In genomic region chr5:149264405-149264804, GRCm38 (mm10) we compare ENCODE assay signal across 8 mouse cellular contexts. TPM values are rescaled to one million over a fixed set of nuclear protein-coding genes. Genes with fewer than 3 reads are reported as not detected.
A peak's percentile ranks its signal among the peaks of the same experiment; 100 is the strongest.
DNase-seq lines count a peak whose midpoint lies in the region; ATAC-seq and TF ChIP-seq lines count a peak whose summit lies in the region.

Alox5ap (plus strand) TSS chr5:149264767.

- WGBS in heart, embryonic 16.5 days = 53% methylated on average over 4 of the region's 4 CpGs
- 59% methylated on average over 4 of the region's 4 CpGs for WGBS in stomach, embryonic 14.5 days
- WGBS in stomach, postnatal 0 days = 51% methylated on average over 4 of the region's 4 CpGs
- WGBS in intestine, embryonic 15.5 days = 61% methylated on average over 4 of the region's 4 CpGs

- no peak for TF ChIP-seq EP300 in stomach, postnatal 0 days (optimal IDR thresholded peaks at IDR 0.05)

- no peak within 1 kb of the TSS for H3K27ac ChIP-seq in heart, embryonic 16.5 days (ENCODE audit: low read length)
- no peak within 1 kb of the TSS for H3K27ac ChIP-seq in stomach, embryonic 14.5 days (ENCODE audit: low read length)
- H3K27ac ChIP-seq in stomach, postnatal 0 days (replicated peaks) = no peak within 1 kb of the TSS
- H3K27ac ChIP-seq in intestine, embryonic 15.5 days = no peak within 1 kb of the TSS

- H3K4me2 ChIP-seq in heart, embryonic 16.5 days (ENCODE audit: low read depth, low read length) = no peak within 1 kb of the TSS
- no peak within 1 kb of the TSS for H3K4me2 ChIP-seq in stomach, embryonic 14.5 days (replicated peaks; ENCODE audit: low read depth, low read length)
- no peak within 1 kb of the TSS for H3K4me2 ChIP-seq in stomach, postnatal 0 days (replicated peaks; ENCODE audit: low read depth)
- H3K4me2 ChIP-seq in intestine, embryonic 15.5 days (replicated peaks) = no peak within 1 kb of the TSS

- H3K9me3 ChIP-seq in heart, embryonic 16.5 days (replicated peaks; ENCODE audit: control insufficient read depth, low read length) = no peaks in the 10 kb centered on the region
- H3K9me3 ChIP-seq in stomach, embryonic 14.5 days (ENCODE audit: control insufficient read depth, low read depth, low read length) = no peaks in the 10 kb centered on the region
- no peaks in the 10 kb centered on the region for H3K9me3 ChIP-seq in stomach, postnatal 0 days (ENCODE audit: control insufficient read depth, low read length)
- no peaks in the 10 kb centered on the region for H3K9me3 ChIP-seq in intestine, embryonic 15.5 days

- no peaks in the 10 kb centered on the region for H3K36me3 ChIP-seq in heart, embryonic 16.5 days (ENCODE audit: control insufficient read depth, insufficient read depth)
- no peaks in the 10 kb centered on the region for H3K36me3 ChIP-seq in stomach, embryonic 14.5 days (ENCODE audit: control insufficient read depth, insufficient read depth, low read length)
- H3K36me3 ChIP-seq in stomach, postnatal 0 days (ENCODE audit: control insufficient read depth, insufficient read depth, low read length) = no peaks in the 10 kb centered on the region
- no peaks in the 10 kb centered on the region for H3K36me3 ChIP-seq in intestine, embryonic 15.5 days

- peaks cover 2% of the 10 kb centered on the region; the same call in 1 of the 2 replicates for H3K4me1 ChIP-seq in heart, embryonic 16.5 days (ENCODE audit: control insufficient read depth, insufficient read depth, low read length)
- no peaks in the 10 kb centered on the region for H3K4me1 ChIP-seq in stomach, embryonic 14.5 days (ENCODE audit: control insufficient read depth, insufficient read depth, low read length)
- no peaks in the 10 kb centered on the region for H3K4me1 ChIP-seq in stomach, postnatal 0 days (replicated peaks; ENCODE audit: control insufficient read depth, insufficient read depth)
- no peaks in the 10 kb centered on the region for H3K4me1 ChIP-seq in intestine, embryonic 15.5 days (replicated peaks)

- no peak for TF ChIP-seq CTCF in stomach, postnatal 0 days (IDR thresholded peaks at IDR 0.05; ENCODE audit: low read depth)

- no peak within 1 kb of the TSS for H3K4me3 ChIP-seq in heart, embryonic 16.5 days (ENCODE audit: low read length)
- H3K4me3 ChIP-seq in stomach, embryonic 14.5 days (ENCODE audit: low read depth, low read length) = no peak within 1 kb of the TSS
- H3K4me3 ChIP-seq in stomach, postnatal 0 days (ENCODE audit: low read depth, low read length) = no peak within 1 kb of the TSS
- no peak within 1 kb of the TSS for H3K4me3 ChIP-seq in intestine, embryonic 15.5 days (replicated peaks)

- no peak for ATAC-seq in heart, embryonic 16.5 days (replicated peaks; ENCODE audit: extremely low read depth, insufficient read depth, low FRiP score)
- ATAC-seq in stomach, embryonic 14.5 days (ENCODE audit: insufficient number of reproducible peaks, insufficient read depth, low FRiP score, low read depth) = no peak
- ATAC-seq in stomach, postnatal 0 days (ENCODE audit: low FRiP score, low TSS enrichment) = no peak
- ATAC-seq in intestine, embryonic 15.5 days = no peak
- ATAC-seq in neutrophil, adult 5-6 weeks (ENCODE audit: extremely low read depth, insufficient number of reproducible peaks, low FRiP score, poor library complexity, severe bottlenecking) = no peak

- no peaks in the 10 kb centered on the region for H3K27me3 ChIP-seq in heart, embryonic 16.5 days (ENCODE audit: control insufficient read depth, insufficient read depth, low read length)
- no peaks in the 10 kb centered on the region for H3K27me3 ChIP-seq in stomach, embryonic 14.5 days (ENCODE audit: control insufficient read depth, insufficient read depth, low read length)
- H3K27me3 ChIP-seq in stomach, postnatal 0 days (ENCODE audit: control insufficient read depth, insufficient read depth, low read length) = no peaks in the 10 kb centered on the region
- H3K27me3 ChIP-seq in intestine, embryonic 15.5 days (replicated peaks) = no peaks in the 10 kb centered on the region

- no peak for DNase-seq in heart, adult 9 months (ENCODE audit: low spot score in 2 of 2)
- DNase-seq in stomach, postnatal 0 days (ENCODE audit: low spot score) = no peak
- no peak for DNase-seq in thymus, adult 18-20 months
- no peak for DNase-seq in layer of hippocampus, postnatal 14 days (ENCODE audit: low spot score in 2 of 2)

- peak within 1 kb of the TSS; percentile 41; the same call in 1 of the 2 replicates for H3K9ac ChIP-seq in heart, embryonic 16.5 days (ENCODE audit: low read length)
- H3K9ac ChIP-seq in stomach, embryonic 14.5 days (replicated peaks; ENCODE audit: low read depth, low read length) = no peak within 1 kb of the TSS
- H3K9ac ChIP-seq in stomach, postnatal 0 days (ENCODE audit: low read length) = no peak within 1 kb of the TSS
- no peak within 1 kb of the TSS for H3K9ac ChIP-seq in intestine, embryonic 15.5 days

RNA-seq across cellular contexts. Expression of gene Alox5ap, which starts in this region (rescaled TPM):
- polyA plus RNA-seq in heart, embryonic 16.5 days (2015; fragmentation: Nextera tagmentation; extraction: Ambion mirVana) = 9.0 and 11.9 TPM in 2 replicates
- polyA plus RNA-seq in stomach, embryonic 14.5 days (2014; fragmentation: Nextera tagmentation; extraction: Ambion mirVana) = 11.2 and 11.6 TPM in 2 replicates
- polyA plus RNA-seq in stomach, postnatal 0 days (2015; fragmentation: Nextera tagmentation; extraction: Ambion mirVana) = 8.2 and 9.3 TPM in 2 replicates
- 11.7 and 13.2 TPM in 2 replicates for polyA plus RNA-seq in intestine, embryonic 15.5 days (2015; fragmentation: Nextera tagmentation; extraction: Ambion mirVana)
- total RNA-seq in neutrophil, adult 5-6 weeks (2017) = 1,084 and 1,252 TPM in 2 replicates
- 1 to 10 TPM; 7.6 to 7.9 TPM for total RNA-seq in layer of hippocampus, postnatal 14 days (2021)

Comparison
In these comparisons a context has a peak if more than half of its experiments do, and no peak if none do; other contexts are left out.
1. RNA of gene Alox5ap (total RNA-seq): 1,084 to 1,252 TPM in neutrophil, adult 5-6 weeks; 7.6 to 7.9 TPM in layer of hippocampus, postnatal 14 days; every median in the first group is over 100 times any median in the second.